Mouse (Mus musculus): ENCODE data around the gene Tor1a. TPM values are rescaled to one million over a fixed set of nuclear protein-coding genes. Genes with fewer than 3 reads are reported as not detected.
A peak's percentile ranks its signal among the peaks of the same experiment; 100 is the strongest.
"Not testable (repeated sequence)": the region's sequence is repeated elsewhere in the genome, so short reads cannot be mapped to it uniquely, and the experiment has no call there.

The Tor1a gene
- total RNA-seq, 2 experiments from 2014 or later = 11.0 to 12.5 TPM

GRCm38 (mm10) chr2:30957511-30957910, 10.2 kb downstream of the Tor1a start:
- DNase-seq = no peak
- intact Hi-C loops (cut with DNase I) = no loop called here

GRCm38 (mm10) chr2:30954797-30955196, 12.9 kb downstream of the Tor1a start:
- no peak for DNase-seq
- intact Hi-C loops (cut with DNase I) = loop anchor here (2.0 kb wide), 1 partner anchor 28 kb away; the partner anchor contains the start of genes BC005624 and Usp20

GRCm38 (mm10) chr2:30952824-30953490, 14.8 kb downstream of the Tor1a start, which contains the start of gene Tor1b:
Gene Tor1b, plus strand, starts transcription at chr2:30952959.
- DNase-seq = peak; percentile 81 to 83
- intact Hi-C loops (cut with DNase I) = no loop called here

GRCm38 (mm10) chr2:30952457-30952823, 15.3 kb downstream of the Tor1a start:
- intact Hi-C loops (cut with DNase I) = no loop called here
- DNase-seq = no peak

GRCm38 (mm10) chr2:30942603-30943011, 25.1 kb downstream of the Tor1a start:
- DNase-seq = peak; percentile 52 to 67
- intact Hi-C loops (cut with DNase I) = no loop called here

- intact Hi-C loops (cut with DNase I); DNase-seq: not testable (repeated sequence)
Measured at GRCm38 (mm10) chr2:30942116-30942515, 25.6 kb downstream of the Tor1a start.

- intact Hi-C loops (cut with DNase I) = no loop called here
- no peak for DNase-seq
Measured at GRCm38 (mm10) chr2:30941586-30941985, 26.1 kb downstream of the Tor1a start.

GRCm38 (mm10) chr2:30938574-30938991, 29.1 kb downstream of the Tor1a start:
- intact Hi-C loops (cut with DNase I) = no loop called here

GRCm38 (mm10) chr2:30937731-30938130, 30.0 kb downstream of the Tor1a start:
- intact Hi-C loops (cut with DNase I) = no loop called here
- DNase-seq = no peak

More at GRCm38 (mm10) chr2:30938574-30938991, 29.1 kb downstream of the Tor1a start:
- DNase-seq = no peak

- intact Hi-C loops (cut with DNase I) = no loop called here
- DNase-seq = no peak
Measured at GRCm38 (mm10) chr2:30936808-30937207, 30.9 kb downstream of the Tor1a start.

- intact Hi-C loops (cut with DNase I) = loop anchor here (1.0 to 5.0 kb wide), 4 partner anchors 43 to 499 kb away; no protein-coding TSS in a partner anchor
- peak; percentile 81 to 83 for DNase-seq
Measured at GRCm38 (mm10) chr2:30933917-30934450, 33.7 kb downstream of the Tor1a start.

- intact Hi-C loops (cut with DNase I) = loop anchor here (2.0 to 5.0 kb wide), 2 partner anchors 106 to 138 kb away; no protein-coding TSS in a partner anchor
- no peak for DNase-seq
Measured at GRCm38 (mm10) chr2:30933032-30933431, 34.7 kb downstream of the Tor1a start.

GRCm38 (mm10) chr2:30931922-30932321, 35.8 kb downstream of the Tor1a start:
- intact Hi-C loops (cut with DNase I) = loop anchor here (2.0 to 5.0 kb wide), 2 partner anchors 105 to 137 kb away; no protein-coding TSS in a partner anchor
- DNase-seq = no peak

- intact Hi-C loops (cut with DNase I) = loop anchor here (5.0 kb wide), 1 partner anchor 104 kb away; no protein-coding TSS in a partner anchor
- DNase-seq = not testable (repeated sequence)
Measured at GRCm38 (mm10) chr2:30930846-30931245, 36.9 kb downstream of the Tor1a start.

GRCm38 (mm10) chr2:30929483-30930045, 38.2 kb downstream of the Tor1a start, which contains the start of gene Ptges:
Gene Ptges, minus strand, starts transcription at chr2:30929863.
- DNase-seq = peak; percentile 70 to 78
- intact Hi-C loops (cut with DNase I) = loop anchor here (5.0 kb wide), 1 partner anchor 102 kb away; no protein-coding TSS in a partner anchor

GRCm38 (mm10) chr2:30928893-30929482, 38.7 kb downstream of the Tor1a start:
- peak; percentile 41 to 43 for DNase-seq
- intact Hi-C loops (cut with DNase I) = no loop called here

- intact Hi-C loops (cut with DNase I) = no loop called here
- DNase-seq = peak; percentile 80 to 90
Measured at GRCm38 (mm10) chr2:30927844-30928628, 39.7 kb downstream of the Tor1a start.

GRCm38 (mm10) chr2:30927151-30927781, 40.5 kb downstream of the Tor1a start:
- intact Hi-C loops (cut with DNase I) = no loop called here
- DNase-seq = no peak

GRCm38 (mm10) chr2:30926381-30926780, 41.4 kb downstream of the Tor1a start:
- no peak for DNase-seq
- intact Hi-C loops (cut with DNase I) = no loop called here

GRCm38 (mm10) chr2:30925181-30925580, 42.6 kb downstream of the Tor1a start:
- DNase-seq = no peak
- intact Hi-C loops (cut with DNase I) = no loop called here
